Mouse (Mus musculus): ENCODE data around the gene Wdr64. TPM values are rescaled to one million over a fixed set of nuclear protein-coding genes. Genes with fewer than 3 reads are reported as not detected.

The Wdr64 gene
- polyA plus RNA-seq, 1 experiment from 2014 or later: 0.10 TPM

GRCm38 (mm10) chr1:175692246-175692996 is 6.0 kb upstream of the Wdr64 start, which contains the start of the genes Opn3 and Chml:
TSS of gene Opn3 (minus strand) at chr1:175692776.
TSS of gene Chml (minus strand) at chr1:175692901.
- Histone ChIP-seq H3K27me3 (no peaks in the 10 kb centered on the region), H3K9ac (peak within 1 kb of the TSS; percentile 74), H3K36me3 (peaks cover 8% of the 10 kb centered on the region), H3K9me3 (replicated peaks) (no peaks in the 10 kb centered on the region), H3K27ac (peak within 1 kb of the TSS; percentile 91), H3K4me2 (peak within 1 kb of the TSS; percentile 91), H3K4me3 (replicated peaks) (peak within 1 kb of the TSS; percentile 80), H3K4me1 (peaks cover 18% of the 10 kb centered on the region)
- WGBS: under 1% methylated on average over 73 of the region's 73 CpGs
- peak; percentile 98 for ATAC-seq (replicated peaks; ENCODE audit: low FRiP score)

GRCm38 (mm10) chr1:175692997-175693361 is 5.4 kb upstream of the Wdr64 start:
- H3K9me3 ChIP-seq (replicated peaks): no peaks in the 10 kb centered on the region
- no peaks in the 10 kb centered on the region for H3K27me3 ChIP-seq
- H3K4me1 ChIP-seq: peaks cover 18% of the 10 kb centered on the region
- H3K4me2 ChIP-seq: peak overlapping the region; percentile 91
- H3K36me3 ChIP-seq: peaks cover 3% of the 10 kb centered on the region
- ATAC-seq (replicated peaks; ENCODE audit: low FRiP score): peak; percentile 90; the same call in 1 of the 2 replicates
- under 1% methylated on average over 17 of the region's 17 CpGs for WGBS
- no peak overlapping the region for H3K27ac ChIP-seq
- H3K4me3 ChIP-seq (replicated peaks): peak overlapping the region; percentile 80
- H3K9ac ChIP-seq: peak overlapping the region; percentile 43

- Histone ChIP-seq H3K27me3 (no peaks in the 10 kb centered on the region), H3K36me3 (no peaks in the 10 kb centered on the region), H3K4me1 (peaks cover 18% of the 10 kb centered on the region), H3K9ac (peak overlapping the region; percentile 43; the same call in 1 of the 2 replicates), H3K27ac (no peak overlapping the region), H3K4me2 (peak overlapping the region; percentile 91), H3K9me3 (replicated peaks) (no peaks in the 10 kb centered on the region), H3K4me3 (replicated peaks) (peak overlapping the region; percentile 80)
- WGBS: 43% methylated on average over 12 of the region's 12 CpGs
- 0 out of 2 replicates have a peak, but pooled peaks have one; percentile 0 for ATAC-seq (replicated peaks; ENCODE audit: low FRiP score)
These were observed 4.9 kb upstream of the Wdr64 start for GRCm38 (mm10) chr1:175693429-175693960.

- Histone ChIP-seq H3K27me3 (no peaks in the 10 kb centered on the region), H3K4me3 (replicated peaks) (no peak overlapping the region), H3K4me1 (no peaks in the 10 kb centered on the region), H3K36me3 (no peaks in the 10 kb centered on the region), H3K9ac (no peak overlapping the region), H3K27ac (no peak overlapping the region), H3K9me3 (replicated peaks) (no peaks in the 10 kb centered on the region), H3K4me2 (no peak overlapping the region)
- ATAC-seq (replicated peaks; ENCODE audit: low FRiP score): no peak
- 53% methylated on average over 3 of the region's 3 CpGs for WGBS
These were observed 982 bp downstream of the Wdr64 start for GRCm38 (mm10) chr1:175699375-175699774.

GRCm38 (mm10) chr1:175699796-175700195 is 1.4 kb downstream of the Wdr64 start:
- Histone ChIP-seq H3K9ac (no peak overlapping the region), H3K4me3 (replicated peaks) (no peak overlapping the region), H3K4me1 (no peaks in the 10 kb centered on the region), H3K27me3 (no peaks in the 10 kb centered on the region), H3K9me3 (replicated peaks) (no peaks in the 10 kb centered on the region), H3K27ac (no peak overlapping the region), H3K36me3 (no peaks in the 10 kb centered on the region), H3K4me2 (no peak overlapping the region)
- 0 out of 2 replicates have a peak, but pooled peaks have one; percentile 33 for ATAC-seq (replicated peaks; ENCODE audit: low FRiP score)
- WGBS: 19% methylated on average over 4 of the region's 4 CpGs

GRCm38 (mm10) chr1:175701145-175701544 is 2.8 kb downstream of the Wdr64 start:
- Histone ChIP-seq H3K4me1 (no peaks in the 10 kb centered on the region), H3K4me3 (replicated peaks) (no peak overlapping the region), H3K9ac (no peak overlapping the region), H3K36me3 (no peaks in the 10 kb centered on the region), H3K27ac (no peak overlapping the region), H3K4me2 (no peak overlapping the region), H3K9me3 (replicated peaks) (no peaks in the 10 kb centered on the region), H3K27me3 (no peaks in the 10 kb centered on the region)
- ATAC-seq (replicated peaks; ENCODE audit: low FRiP score): no peak
- 71% methylated on average over 4 of the region's 4 CpGs for WGBS

- Histone ChIP-seq H3K27me3 (no peaks in the 10 kb centered on the region), H3K36me3 (no peaks in the 10 kb centered on the region), H3K9ac (no peak overlapping the region), H3K4me2 (no peak overlapping the region), H3K9me3 (replicated peaks) (no peaks in the 10 kb centered on the region), H3K27ac (no peak overlapping the region), H3K4me1 (no peaks in the 10 kb centered on the region), H3K4me3 (replicated peaks) (no peak overlapping the region)
- peak; percentile 69; the same call in 1 of the 2 replicates for ATAC-seq (replicated peaks; ENCODE audit: low FRiP score)
- 42% methylated on average over 5 of the region's 5 CpGs for WGBS
These were observed 9.2 kb downstream of the Wdr64 start for GRCm38 (mm10) chr1:175707599-175707998.

GRCm38 (mm10) chr1:175708013-175708412 is 9.6 kb downstream of the Wdr64 start:
- no peak overlapping the region for H3K4me2 ChIP-seq
- H3K4me3 ChIP-seq (replicated peaks): no peak overlapping the region
- H3K27ac ChIP-seq: no peak overlapping the region
- ATAC-seq (replicated peaks; ENCODE audit: low FRiP score): no peak
- no peak overlapping the region for H3K9ac ChIP-seq
- H3K4me1 ChIP-seq: no peaks in the 10 kb centered on the region
- H3K36me3 ChIP-seq: no peaks in the 10 kb centered on the region
- H3K9me3 ChIP-seq (replicated peaks): no peaks in the 10 kb centered on the region
- no peaks in the 10 kb centered on the region for H3K27me3 ChIP-seq

GRCm38 (mm10) chr1:175712338-175712909 is 14.0 kb downstream of the Wdr64 start:
- no peak for ATAC-seq (replicated peaks; ENCODE audit: low FRiP score)

GRCm38 (mm10) chr1:175716832-175717231 is 18.4 kb downstream of the Wdr64 start:
- no peak overlapping the region for H3K27ac ChIP-seq
- H3K4me3 ChIP-seq (replicated peaks): no peak overlapping the region
- H3K27me3 ChIP-seq: no peaks in the 10 kb centered on the region
- H3K9ac ChIP-seq: no peak overlapping the region
- no peaks in the 10 kb centered on the region for H3K36me3 ChIP-seq
- no peak for ATAC-seq (replicated peaks; ENCODE audit: low FRiP score)
- no peaks in the 10 kb centered on the region for H3K9me3 ChIP-seq (replicated peaks)
- H3K4me1 ChIP-seq: no peaks in the 10 kb centered on the region
- no peak overlapping the region for H3K4me2 ChIP-seq
- 91% methylated on average over 9 of the region's 9 CpGs for whole genome bisulfite sequencing

More at GRCm38 (mm10) chr1:175712338-175712909, 14.0 kb downstream of the Wdr64 start:
- Histone ChIP-seq H3K9ac (no peak overlapping the region), H3K4me1 (no peaks in the 10 kb centered on the region), H3K27me3 (no peaks in the 10 kb centered on the region), H3K36me3 (no peaks in the 10 kb centered on the region), H3K27ac (no peak overlapping the region), H3K9me3 (replicated peaks) (no peaks in the 10 kb centered on the region), H3K4me2 (no peak overlapping the region), H3K4me3 (replicated peaks) (no peak overlapping the region)
- 77% methylated on average over 11 of the region's 11 CpGs for WGBS

GRCm38 (mm10) chr1:175725771-175726170 is 27.4 kb downstream of the Wdr64 start:
- no peak overlapping the region for H3K4me2 ChIP-seq
- H3K36me3 ChIP-seq: no peaks in the 10 kb centered on the region
- no peaks in the 10 kb centered on the region for H3K27me3 ChIP-seq
- no peak overlapping the region for H3K27ac ChIP-seq
- ATAC-seq (replicated peaks; ENCODE audit: low FRiP score): no peak
- H3K4me3 ChIP-seq (replicated peaks): no peak overlapping the region
- 42% methylated on average over 7 of the region's 7 CpGs for WGBS
- no peak overlapping the region for H3K9ac ChIP-seq
- no peaks in the 10 kb centered on the region for H3K9me3 ChIP-seq (replicated peaks)
- H3K4me1 ChIP-seq: no peaks in the 10 kb centered on the region

All from kidney, embryonic 15.5 days (tissue).